Mouse (Mus musculus) midbrain, embryonic 10.5 days (tissue): ENCODE data around the gene Prrt3. TPM values are rescaled to one million over a fixed set of nuclear protein-coding genes. Genes with fewer than 3 reads are reported as not detected.

ENCODE experiments used
- DNase-seq: peaks from one replicate; pipeline ENCODE4 v3.0.0-alpha.2; 2017; ENCODE audit warnings: low spot score
- H3K27ac ChIP-seq: fragments of 300-500 bp; sonication (generic); replicated peaks from 2 replicates; pipeline ENCODE4 v1.5.1; 2016; ENCODE audit warnings: mild to moderate bottlenecking
- H3K27me3 ChIP-seq: fragments of 300-500 bp; sonication (generic); 2 replicates; pipeline ENCODE4 v1.6.1; 2016; ENCODE audit warnings: low read depth, mild to moderate bottlenecking; ENCODE audit not compliant: poor library complexity, severe bottlenecking
- H3K36me3 ChIP-seq: fragments of 300-500 bp; sonication (generic); 2 replicates; pipeline ENCODE4 v1.6.1; 2016; ENCODE audit warnings: mild to moderate bottlenecking, moderate library complexity
- H3K4me1 ChIP-seq: fragments of 300-500 bp; sonication (generic); 2 replicates; pipeline ENCODE4 v1.6.1; 2016
- H3K4me3 ChIP-seq: fragments of 300-500 bp; sonication (generic); 2 replicates; pipeline ENCODE4 v1.5.1; 2016; ENCODE audit warnings: mild to moderate bottlenecking, moderate library complexity
- H3K9me3 ChIP-seq: fragments of 300-500 bp; sonication (generic); replicated peaks from 2 replicates; pipeline ENCODE4 v1.6.1; 2016; ENCODE audit warnings: mild to moderate bottlenecking
- WGBS: fragments of 180-500 bp; shearing (Covaris S2); methylation state at CpG from one replicate; pipeline ENCODE4 v1.1.7; 2016; 5-methylcytosine and 5-hydroxymethylcytosine counted together
- polyA plus RNA-seq: library from polyadenylated mRNA; unstranded; fragments of >200 nt; fragmentation: Nextera tagmentation; extraction: Ambion mirVana; gene quantifications from 2 replicates; pipeline ENCODE4 v1.2.1, GENCODE M21; 2016

The Prrt3 gene
- polyA plus RNA-seq, 1 experiment from 2014 or later, result 2.3 TPM

- DNase-seq, result no peak
- H3K27me3 ChIP-seq, result no peaks in the 10 kb centered on the region
- no peaks in the 10 kb centered on the region for H3K4me1 ChIP-seq
- H3K4me3 ChIP-seq, result no peak overlapping the region
- 72% methylated on average over 7 of the region's 7 CpGs for WGBS
- H3K9me3 ChIP-seq, result peaks cover 2% of the 10 kb centered on the region; the same call in 1 of the 2 replicates
- H3K27ac ChIP-seq, result peak overlapping the region; percentile 38; the same call in 1 of the 2 replicates
- H3K36me3 ChIP-seq, result peaks cover 12% of the 10 kb centered on the region
These were observed 6.7 kb upstream of the Prrt3 start for GRCm38 (mm10) chr6:113508272-113508946.

DNA sequence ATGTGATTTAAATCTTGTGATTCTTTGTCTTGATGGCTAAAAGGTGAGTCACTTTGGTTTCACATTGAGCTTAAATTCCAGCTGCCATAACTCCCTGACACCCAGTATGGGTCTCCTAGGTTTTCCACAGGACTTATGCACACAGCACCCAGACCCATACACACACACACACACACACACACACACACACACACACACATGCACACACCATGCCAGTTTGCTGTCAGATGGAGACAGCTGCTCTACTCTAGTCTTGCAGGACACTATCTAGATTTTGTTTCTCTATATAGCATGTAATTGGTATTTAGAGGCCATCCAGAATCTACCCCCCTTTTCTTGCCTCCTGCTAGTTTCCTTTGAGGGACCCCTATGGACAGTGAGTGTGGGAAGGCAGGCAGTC is 5.4 kb upstream of the Prrt3 start:
- Histone ChIP-seq H3K4me3 (no peak overlapping the region), H3K27ac (no peak overlapping the region), H3K4me1 (peaks cover 8% of the 10 kb centered on the region; the same call in 1 of the 2 replicates), H3K27me3 (peaks cover 5% of the 10 kb centered on the region; the same call in 1 of the 2 replicates), H3K9me3 (peaks cover 2% of the 10 kb centered on the region; the same call in 1 of the 2 replicates), H3K36me3 (peaks cover under 1% of the 10 kb centered on the region; the same call in 1 of the 2 replicates)
- DNase-seq, result no peak

DNA sequence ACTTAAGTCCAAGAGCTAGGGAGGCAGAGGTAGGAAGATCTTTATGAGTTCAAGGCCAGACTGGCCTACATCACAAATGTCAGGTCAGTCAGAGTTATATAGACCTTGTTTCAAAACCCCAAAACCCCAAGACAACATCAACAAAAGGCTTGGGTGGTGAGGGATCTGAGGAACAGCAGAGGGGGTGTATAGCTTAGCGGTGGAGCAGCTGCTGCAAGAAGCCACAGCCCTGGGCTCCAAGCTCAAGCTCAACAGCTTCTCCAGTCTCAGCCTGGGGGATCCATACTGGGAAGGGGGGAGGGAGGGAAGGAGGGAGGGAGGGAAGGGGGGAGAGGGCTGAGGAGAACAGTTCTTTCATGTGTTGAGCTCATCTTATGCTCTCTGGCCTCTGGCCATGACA is 4.0 kb upstream of the Prrt3 start:
- Histone ChIP-seq H3K27ac (no peak overlapping the region), H3K36me3 (no peaks in the 10 kb centered on the region), H3K9me3 (peaks cover 2% of the 10 kb centered on the region; the same call in 1 of the 2 replicates), H3K4me1 (peaks cover 20% of the 10 kb centered on the region), H3K4me3 (no peak overlapping the region), H3K27me3 (peaks cover 16% of the 10 kb centered on the region)
- 85% methylated on average over 1 of the region's 1 CpGs for WGBS
- no peak for DNase-seq

- WGBS, result 46% methylated on average over 2 of the region's 2 CpGs
These were observed 1.1 kb upstream of the Prrt3 start for GRCm38 (mm10) chr6:113502801-113503200.

DNA sequence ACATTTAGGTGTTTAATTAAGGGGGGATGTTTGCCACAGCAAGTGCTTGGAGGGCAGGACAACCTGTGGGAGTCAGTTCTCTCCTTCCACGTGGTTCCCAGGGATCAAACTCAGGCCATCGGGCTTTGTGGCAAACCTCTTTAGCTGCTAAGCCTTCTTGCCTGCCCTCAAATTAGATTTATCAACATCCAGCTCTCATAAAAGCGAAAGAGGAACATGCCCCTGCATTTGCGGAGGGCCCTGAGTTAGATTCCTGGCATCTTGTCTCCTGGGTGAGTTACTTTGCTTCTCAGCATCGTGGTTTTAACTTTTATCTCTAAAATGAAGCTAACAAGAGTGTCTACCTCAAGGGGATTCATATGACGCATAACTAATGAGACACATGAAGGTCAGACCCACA is 2.4 kb downstream of the Prrt3 start:
- Histone ChIP-seq H3K27me3 (peaks cover 45% of the 10 kb centered on the region), H3K4me1 (peaks cover 35% of the 10 kb centered on the region)

More at GRCm38 (mm10) chr6:113502801-113503200, 1.1 kb upstream of the Prrt3 start:
- no peak overlapping the region for H3K4me3 ChIP-seq
- H3K27me3 ChIP-seq, result peaks cover 27% of the 10 kb centered on the region
- no peaks in the 10 kb centered on the region for H3K36me3 ChIP-seq
- H3K27ac ChIP-seq, result no peak overlapping the region
- peaks cover 2% of the 10 kb centered on the region; the same call in 1 of the 2 replicates for H3K9me3 ChIP-seq
- no peak for DNase-seq
- H3K4me1 ChIP-seq, result peaks cover 20% of the 10 kb centered on the region

GRCm38 (mm10) chr6:113495071-113495675 is 6.6 kb downstream of the Prrt3 start:
- Histone ChIP-seq H3K9me3 (no peaks in the 10 kb centered on the region), H3K36me3 (peaks cover 29% of the 10 kb centered on the region), H3K4me1 (peaks cover 20% of the 10 kb centered on the region), H3K27ac (peak overlapping the region; percentile 77; the same call in 1 of the 2 replicates), H3K27me3 (peaks cover 43% of the 10 kb centered on the region), H3K4me3 (peak overlapping the region; percentile 57)
- no peak for DNase-seq
- 55% methylated on average over 28 of the region's 28 CpGs for WGBS

More for the DNA sequence above, 2.4 kb downstream of the Prrt3 start:
- Histone ChIP-seq H3K4me3 (no peak overlapping the region), H3K36me3 (no peaks in the 10 kb centered on the region), H3K9me3 (peaks cover 2% of the 10 kb centered on the region; the same call in 1 of the 2 replicates), H3K27ac (no peak overlapping the region)
- no peak for DNase-seq
- WGBS, result 80% methylated on average over 6 of the region's 6 CpGs

GRCm38 (mm10) chr6:113494258-113494788 is 7.4 kb downstream of the Prrt3 start:
- H3K4me1 ChIP-seq, result peaks cover 20% of the 10 kb centered on the region
- H3K9me3 ChIP-seq, result no peaks in the 10 kb centered on the region
- peaks cover 37% of the 10 kb centered on the region for H3K27me3 ChIP-seq
- peak; percentile 81 for DNase-seq
- H3K4me3 ChIP-seq, result peak overlapping the region; percentile 57
- WGBS, result 1% methylated on average over 54 of the region's 54 CpGs
- H3K27ac ChIP-seq, result peak overlapping the region; percentile 77
- peaks cover 38% of the 10 kb centered on the region for H3K36me3 ChIP-seq

- Histone ChIP-seq H3K27me3 (peaks cover 37% of the 10 kb centered on the region), H3K9me3 (no peaks in the 10 kb centered on the region), H3K36me3 (peaks cover 57% of the 10 kb centered on the region), H3K27ac (no peak overlapping the region), H3K4me3 (no peak overlapping the region), H3K4me1 (peaks cover 25% of the 10 kb centered on the region)
- WGBS, result 78% methylated on average over 24 of the region's 24 CpGs
- DNase-seq, result no peak
These were observed 9.4 kb downstream of the Prrt3 start for GRCm38 (mm10) chr6:113492101-113492864.

GRCm38 (mm10) chr6:113489410-113489809 is 12.3 kb downstream of the Prrt3 start:
- peaks cover 75% of the 10 kb centered on the region for H3K36me3 ChIP-seq

GRCm38 (mm10) chr6:113487125-113487576 is 14.6 kb downstream of the Prrt3 start:
- no peaks in the 10 kb centered on the region for H3K9me3 ChIP-seq
- H3K27me3 ChIP-seq, result peaks cover 8% of the 10 kb centered on the region; the same call in 1 of the 2 replicates
- H3K4me1 ChIP-seq, result peaks cover 38% of the 10 kb centered on the region
- WGBS, result 69% methylated on average over 7 of the region's 7 CpGs
- H3K27ac ChIP-seq, result no peak overlapping the region
- peaks cover 65% of the 10 kb centered on the region for H3K36me3 ChIP-seq
- no peak for DNase-seq
- H3K4me3 ChIP-seq, result no peak overlapping the region

More at GRCm38 (mm10) chr6:113489410-113489809, 12.3 kb downstream of the Prrt3 start:
- peaks cover 19% of the 10 kb centered on the region; the same call in 1 of the 2 replicates for H3K27me3 ChIP-seq
- H3K9me3 ChIP-seq, result no peaks in the 10 kb centered on the region
- no peak for DNase-seq
- H3K4me1 ChIP-seq, result peaks cover 27% of the 10 kb centered on the region
- no peak overlapping the region for H3K4me3 ChIP-seq
- H3K27ac ChIP-seq, result no peak overlapping the region
- WGBS, result 94% methylated on average over 14 of the region's 14 CpGs

DNA sequence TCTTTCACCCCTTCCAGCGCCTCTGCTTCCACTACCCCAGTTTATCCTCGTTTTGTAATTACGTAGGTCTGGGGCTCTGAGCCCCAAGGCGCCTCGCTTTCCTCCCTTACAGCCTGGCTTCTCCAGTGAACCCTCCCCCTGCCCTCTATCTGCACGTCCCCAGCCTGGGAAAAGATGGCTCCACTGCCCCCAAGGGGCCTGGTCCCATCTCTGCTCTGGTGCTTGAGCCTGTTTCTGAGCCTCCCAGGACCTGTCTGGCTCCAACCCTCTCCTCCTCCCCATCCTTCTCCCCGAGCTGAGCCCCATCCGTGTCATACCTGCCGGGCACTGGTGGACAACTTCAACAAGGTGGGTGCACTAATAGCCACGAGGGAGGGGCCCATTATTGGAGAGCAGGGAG is 18.0 kb downstream of the Prrt3 start:
- Histone ChIP-seq H3K4me3 (peak overlapping the region; percentile 80), H3K27me3 (peaks cover 30% of the 10 kb centered on the region), H3K36me3 (peaks cover 32% of the 10 kb centered on the region), H3K4me1 (peaks cover 50% of the 10 kb centered on the region), H3K27ac (peak overlapping the region; percentile 95), H3K9me3 (no peaks in the 10 kb centered on the region)
- 10% methylated on average over 10 of the region's 10 CpGs for WGBS
- peak; percentile 41 for DNase-seq

- Histone ChIP-seq H3K27ac (peak within 1 kb of the TSS; percentile 95), H3K36me3 (peaks cover 26% of the 10 kb centered on the region), H3K9me3 (no peaks in the 10 kb centered on the region), H3K27me3 (peaks cover 30% of the 10 kb centered on the region), H3K4me3 (peak within 1 kb of the TSS; percentile 80), H3K4me1 (peaks cover 50% of the 10 kb centered on the region)
- peak; percentile 96 for DNase-seq
- 0% methylated on average over 26 of the region's 26 CpGs for WGBS
These were observed 18.6 kb downstream of the Prrt3 start, which contains the start of gene Creld1 for GRCm38 (mm10) chr6:113483100-113483615. Gene Creld1 (plus strand): TSS chr6:113483297.
